Mouse (Mus musculus) heart, embryonic 16.5 days (tissue): ENCODE measurements around the gene Sema6d. TPM values are rescaled to one million over a fixed set of nuclear protein-coding genes. Genes with fewer than 3 reads are reported as not detected.

Experiments
- ATAC-seq: fragments of 200-750 bp; cut with Nextera tagmentation; replicated peaks from 2 replicates; pipeline ENCODE4 v1.8.0; 2017; ENCODE audit warnings: moderate number of reproducible peaks; ENCODE audit not compliant: insufficient read depth, low FRiP score; ENCODE audit errors: extremely low read depth
- H3K27ac ChIP-seq: fragments of 300-500 bp; sonication (generic); 2 replicates; pipeline ENCODE4 v1.5.1; 2014; ENCODE audit warnings: mild to moderate bottlenecking, low read length, control low read depth, moderate library complexity
- H3K27me3 ChIP-seq: fragments of 300-500 bp; sonication (generic); 2 replicates; pipeline ENCODE4 v1.6.1; 2014; ENCODE audit warnings: low read length, mixed read lengths; ENCODE audit not compliant: control insufficient read depth, insufficient read depth
- H3K36me3 ChIP-seq: fragments of 300-500 bp; sonication (generic); 2 replicates; pipeline ENCODE4 v1.6.1; 2014; ENCODE audit not compliant: control insufficient read depth, insufficient read depth
- H3K4me1 ChIP-seq: fragments of 300-500 bp; sonication (generic); 2 replicates; pipeline ENCODE4 v1.6.1; 2014; ENCODE audit warnings: low read length, mixed read lengths; ENCODE audit not compliant: control insufficient read depth, insufficient read depth
- H3K4me2 ChIP-seq: fragments of 300-500 bp; sonication (generic); 2 replicates; pipeline ENCODE4 v1.6.1; 2014; ENCODE audit warnings: low read depth, mild to moderate bottlenecking, control low read depth, low read length
- H3K4me3 ChIP-seq: fragments of 300-500 bp; sonication (generic); 2 replicates; pipeline ENCODE4 v1.5.1; 2014; ENCODE audit warnings: mild to moderate bottlenecking, control low read depth, low read length
- H3K9ac ChIP-seq: fragments of 300-500 bp; sonication (generic); 2 replicates; pipeline ENCODE4 v1.6.1; 2014; ENCODE audit warnings: low read length, control low read depth
- H3K9me3 ChIP-seq: fragments of 300-500 bp; sonication (generic); replicated peaks from 2 replicates; pipeline ENCODE4 v1.6.1; 2016; ENCODE audit warnings: low read length; ENCODE audit not compliant: control insufficient read depth
- WGBS: fragments of 180-500 bp; shearing (Covaris S2); extraction: QIAGEN DNeasy Blood & Tissue Kit; methylation state at CpG from one replicate; pipeline ENCODE4 v1.1.7; 2014; 5-methylcytosine and 5-hydroxymethylcytosine counted together
- polyA plus RNA-seq: library from polyadenylated mRNA; unstranded; fragments of >200 nt; fragmentation: Nextera tagmentation; extraction: Ambion mirVana; gene quantifications from 2 replicates; pipeline ENCODE4 v1.2.1, GENCODE M21; 2015

Gene Sema6d
- polyA plus RNA-seq, 1 experiment from 2014 or later = 17.8 TPM

DNA sequence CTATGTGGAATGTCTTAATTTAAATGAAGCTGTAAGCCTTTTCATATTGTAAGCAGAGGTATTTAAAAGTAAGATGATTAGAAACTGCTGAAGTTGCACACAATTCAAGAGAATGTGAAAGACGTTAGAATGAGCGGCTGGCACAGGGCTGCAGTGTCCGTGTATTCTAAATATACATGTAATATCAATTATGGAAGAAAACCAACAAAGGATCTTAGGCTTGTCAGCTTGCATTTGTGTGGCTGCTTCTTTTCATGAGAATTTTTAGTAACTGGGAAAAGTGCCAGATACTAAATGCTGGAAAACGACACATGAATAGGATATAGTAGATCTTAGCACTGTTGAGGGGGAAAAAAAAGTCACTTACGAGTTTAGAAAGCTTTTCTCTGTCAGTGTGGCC, 11.8 kb downstream of the Sema6d start:
- no peak overlapping the region for H3K4me3 ChIP-seq
- H3K9me3 ChIP-seq = no peaks in the 10 kb centered on the region
- no peak overlapping the region for H3K9ac ChIP-seq
- H3K27me3 ChIP-seq = no peaks in the 10 kb centered on the region
- H3K4me2 ChIP-seq = no peak overlapping the region
- no peaks in the 10 kb centered on the region for H3K36me3 ChIP-seq
- 38% methylated on average over 5 of the region's 5 CpGs for WGBS
- no peak overlapping the region for H3K27ac ChIP-seq
- ATAC-seq = no peak
- peaks cover 10% of the 10 kb centered on the region for H3K4me1 ChIP-seq

DNA sequence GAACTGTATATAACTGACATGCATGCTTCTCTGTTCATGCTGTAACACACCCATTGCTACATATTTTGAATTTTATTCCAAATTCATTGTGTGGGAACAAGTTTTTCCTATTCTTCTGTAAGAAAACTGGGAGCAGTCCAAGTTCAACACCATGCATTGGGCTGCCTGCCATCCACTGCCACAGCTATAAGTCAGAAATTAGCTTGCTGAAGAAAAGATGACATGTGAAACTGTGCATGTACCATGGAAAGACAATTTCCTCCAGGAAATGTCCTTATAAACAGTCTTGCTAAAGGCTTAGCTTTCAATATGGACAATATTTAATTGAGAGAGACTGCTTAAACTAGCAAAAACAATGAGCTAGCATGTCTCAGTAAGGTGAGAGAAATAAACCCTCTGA, 13.5 kb downstream of the Sema6d start:
- H3K4me2 ChIP-seq = no peak overlapping the region
- H3K4me3 ChIP-seq = no peak overlapping the region
- H3K27ac ChIP-seq = no peak overlapping the region
- H3K36me3 ChIP-seq = no peaks in the 10 kb centered on the region
- no peaks in the 10 kb centered on the region for H3K9me3 ChIP-seq
- no peak overlapping the region for H3K9ac ChIP-seq
- H3K4me1 ChIP-seq = peaks cover 10% of the 10 kb centered on the region
- H3K27me3 ChIP-seq = no peaks in the 10 kb centered on the region
- ATAC-seq = no peak

DNA sequence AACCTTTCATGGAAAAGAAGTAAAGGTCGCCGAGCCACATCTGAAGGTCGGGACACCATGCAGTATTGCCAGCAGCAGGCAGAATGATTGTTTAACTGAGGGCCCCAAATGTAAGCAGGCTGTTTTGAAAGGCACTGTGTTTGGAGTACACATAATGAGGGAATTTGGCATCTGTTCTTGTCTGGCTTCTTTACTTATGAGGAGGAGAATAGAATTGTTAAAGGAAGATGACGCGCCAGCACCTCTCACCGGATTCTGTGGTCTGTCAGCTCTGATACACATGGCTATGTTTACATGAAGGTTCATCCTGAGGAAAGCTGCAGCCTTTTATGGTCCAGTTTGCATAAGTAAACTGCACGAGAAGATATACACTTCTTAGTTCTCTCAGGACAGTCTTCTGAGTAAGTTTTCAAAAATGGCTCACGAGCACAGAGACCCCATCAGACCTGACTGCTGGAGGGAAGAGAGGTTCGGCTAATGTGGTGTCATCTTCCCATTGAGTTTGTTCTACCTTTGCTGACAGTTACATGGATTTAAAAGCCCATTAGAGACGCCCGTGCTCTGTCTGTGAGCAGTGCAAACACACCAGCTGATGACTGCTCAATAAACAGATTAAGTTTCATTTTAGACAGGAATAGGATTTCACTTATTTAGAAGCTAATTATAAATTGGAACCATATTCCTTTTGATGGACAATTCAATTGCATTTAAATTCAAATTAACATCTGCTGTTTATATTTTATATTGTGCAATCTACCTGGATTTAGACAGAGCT, 28.9 kb downstream of the Sema6d start:
- no peak overlapping the region for H3K27ac ChIP-seq
- no peak overlapping the region for H3K9ac ChIP-seq
- H3K27me3 ChIP-seq = no peaks in the 10 kb centered on the region
- H3K4me1 ChIP-seq = peaks cover 8% of the 10 kb centered on the region; the same call in 1 of the 2 replicates
- no peaks in the 10 kb centered on the region for H3K36me3 ChIP-seq
- 71% methylated on average over 11 of the region's 11 CpGs for WGBS
- no peak for ATAC-seq
- no peak overlapping the region for H3K4me2 ChIP-seq
- H3K9me3 ChIP-seq = no peaks in the 10 kb centered on the region
- H3K4me3 ChIP-seq = no peak overlapping the region

- Histone ChIP-seq H3K4me2 (no peak overlapping the region), H3K36me3 (no peaks in the 10 kb centered on the region), H3K9me3 (no peaks in the 10 kb centered on the region), H3K4me3 (no peak overlapping the region), H3K27me3 (no peaks in the 10 kb centered on the region), H3K27ac (peak overlapping the region; percentile 61), H3K9ac (no peak overlapping the region), H3K4me1 (peaks cover 8% of the 10 kb centered on the region; the same call in 1 of the 2 replicates)
- ATAC-seq = peak; percentile 86
- WGBS = 27% methylated on average over 1 of the region's 1 CpGs
These were observed 30.6 kb downstream of the Sema6d start for GRCm38 (mm10) chr2:124120355-124120754.

DNA sequence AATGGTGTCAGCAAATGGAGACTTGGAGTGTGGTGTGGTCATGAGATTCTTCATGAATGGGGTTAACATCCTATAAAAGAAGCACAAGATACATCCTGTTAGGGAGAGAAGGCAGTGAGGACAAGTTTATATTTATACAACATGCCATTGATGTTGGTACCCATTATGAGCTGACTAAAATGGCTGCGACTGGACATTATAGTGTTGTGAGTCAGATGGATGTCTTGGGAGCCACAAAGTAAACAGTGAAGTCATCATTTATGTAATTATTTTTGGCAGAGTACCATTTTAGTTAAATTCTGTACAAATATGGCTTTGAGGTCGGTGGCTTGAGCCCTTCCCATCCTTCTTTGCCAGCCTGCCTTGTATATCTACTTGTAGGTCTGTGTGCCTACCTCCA, 31.8 kb downstream of the Sema6d start:
- H3K36me3 ChIP-seq = no peaks in the 10 kb centered on the region
- H3K4me1 ChIP-seq = peaks cover 15% of the 10 kb centered on the region
- 77% methylated on average over 2 of the region's 2 CpGs for WGBS
- no peak overlapping the region for H3K4me2 ChIP-seq
- no peaks in the 10 kb centered on the region for H3K9me3 ChIP-seq
- H3K9ac ChIP-seq = no peak overlapping the region
- no peak for ATAC-seq
- no peak overlapping the region for H3K4me3 ChIP-seq
- H3K27me3 ChIP-seq = no peaks in the 10 kb centered on the region
- no peak overlapping the region for H3K27ac ChIP-seq

DNA sequence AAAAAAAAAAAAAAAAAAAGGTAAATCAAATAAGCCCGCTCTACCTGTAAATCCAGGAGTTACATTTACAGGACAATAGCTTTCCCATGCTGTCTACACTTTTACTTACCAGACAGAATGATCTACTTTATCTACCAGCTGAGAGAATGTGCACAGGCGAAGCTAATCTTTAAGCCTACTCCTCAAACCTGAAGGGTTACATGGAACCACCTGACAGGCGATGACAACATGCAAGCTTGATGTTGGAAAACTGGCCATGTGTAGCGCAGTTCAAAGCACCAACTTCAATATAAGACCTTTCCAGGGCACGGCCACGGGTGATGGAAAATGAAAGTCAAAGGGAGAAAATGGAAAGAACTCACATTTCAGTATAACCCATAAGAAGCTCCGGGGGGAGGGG, 35.7 kb downstream of the Sema6d start:
- H3K27me3 ChIP-seq = no peaks in the 10 kb centered on the region
- no peak overlapping the region for H3K27ac ChIP-seq
- 54% methylated on average over 7 of the region's 7 CpGs for WGBS
- no peak overlapping the region for H3K9ac ChIP-seq
- H3K9me3 ChIP-seq = no peaks in the 10 kb centered on the region
- peaks cover 9% of the 10 kb centered on the region for H3K4me1 ChIP-seq
- no peak overlapping the region for H3K4me3 ChIP-seq
- H3K4me2 ChIP-seq = peak overlapping the region; percentile 41; the same call in 1 of the 2 replicates
- peak; percentile 67 for ATAC-seq
- H3K36me3 ChIP-seq = no peaks in the 10 kb centered on the region

- H3K4me1 ChIP-seq = peaks cover 6% of the 10 kb centered on the region
- no peak overlapping the region for H3K9ac ChIP-seq
- no peak overlapping the region for H3K4me3 ChIP-seq
- H3K27ac ChIP-seq = peak overlapping the region; percentile 2; the same call in 1 of the 2 replicates
- WGBS = 22% methylated on average over 3 of the region's 3 CpGs
- H3K4me2 ChIP-seq = no peak overlapping the region
- H3K9me3 ChIP-seq = no peaks in the 10 kb centered on the region
- peak; percentile 69; the same call in 1 of the 2 replicates for ATAC-seq
- no peaks in the 10 kb centered on the region for H3K36me3 ChIP-seq
- H3K27me3 ChIP-seq = no peaks in the 10 kb centered on the region
These were observed 37.1 kb downstream of the Sema6d start for GRCm38 (mm10) chr2:124126853-124127252.

DNA sequence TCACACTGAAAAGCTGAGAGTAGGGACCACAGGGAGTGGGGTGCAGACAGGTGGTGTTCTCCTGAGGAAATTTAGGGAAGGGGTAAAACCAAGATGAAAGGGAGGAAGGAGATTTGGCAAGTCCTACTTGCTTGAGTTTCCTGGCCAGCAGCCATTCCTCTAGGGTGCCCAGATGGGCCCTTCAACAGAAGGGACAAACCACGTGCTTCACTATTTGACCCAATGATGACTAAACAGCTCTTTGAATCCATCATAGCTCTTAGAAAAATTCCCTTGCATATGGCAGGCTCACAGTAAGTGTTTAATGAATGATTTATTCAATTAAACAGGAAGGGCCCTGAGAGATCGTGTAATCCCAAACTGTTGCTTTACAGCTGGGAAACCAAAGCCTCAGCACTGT, 41.1 kb downstream of the Sema6d start:
- no peak for ATAC-seq

DNA sequence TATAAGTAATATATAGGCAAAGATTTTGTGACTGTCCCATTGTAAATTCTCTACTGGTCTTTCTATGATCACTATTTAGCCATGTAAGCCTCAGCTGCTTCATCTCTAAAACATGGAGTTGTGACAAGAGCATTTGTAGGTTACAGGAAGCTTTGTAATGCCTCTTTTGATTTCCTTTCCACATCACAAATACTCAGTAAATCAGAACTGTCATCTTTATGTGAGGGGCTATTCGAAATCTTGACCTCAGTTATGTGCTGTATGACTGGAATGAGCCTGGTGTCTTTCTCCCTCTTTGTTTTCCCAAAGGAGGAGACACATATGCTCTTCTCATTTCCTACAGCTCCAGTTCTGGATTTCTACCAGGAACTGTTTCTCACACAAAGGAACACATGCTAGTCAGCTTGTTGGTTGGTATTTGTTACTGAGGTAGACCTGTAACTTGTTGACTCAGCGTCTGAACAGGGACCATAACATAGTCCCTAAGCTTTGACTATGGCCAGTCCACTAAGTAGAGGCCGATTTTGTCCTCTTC, 51.8 kb downstream of the Sema6d start:
- H3K4me3 ChIP-seq = no peak overlapping the region
- H3K4me1 ChIP-seq = no peaks in the 10 kb centered on the region
- no peak for ATAC-seq
- no peak overlapping the region for H3K4me2 ChIP-seq
- no peaks in the 10 kb centered on the region for H3K27me3 ChIP-seq
- no peaks in the 10 kb centered on the region for H3K36me3 ChIP-seq
- 68% methylated on average over 3 of the region's 3 CpGs for WGBS
- no peaks in the 10 kb centered on the region for H3K9me3 ChIP-seq
- no peak overlapping the region for H3K27ac ChIP-seq
- no peak overlapping the region for H3K9ac ChIP-seq

More for the DNA sequence above, 41.1 kb downstream of the Sema6d start:
- Histone ChIP-seq H3K4me3 (no peak overlapping the region), H3K27me3 (no peaks in the 10 kb centered on the region), H3K4me2 (no peak overlapping the region), H3K36me3 (no peaks in the 10 kb centered on the region), H3K9ac (no peak overlapping the region), H3K27ac (no peak overlapping the region), H3K4me1 (peaks cover 3% of the 10 kb centered on the region; the same call in 1 of the 2 replicates), H3K9me3 (no peaks in the 10 kb centered on the region)
- WGBS = 71% methylated on average over 2 of the region's 2 CpGs
